Mouse (Mus musculus) induced T-regulatory cell, adult 2 months (primary cell): ENCODE measurements around the gene Caprin2.

ENCODE experiments used
- DNase-seq: peaks from one replicate; pipeline ENCODE4 v3.0.0-alpha.2; 2012; ENCODE audit warnings: low read depth

Caprin2 gene

GRCm38 (mm10) chr6:148838460-148838859 is 57.6 kb downstream of the Caprin2 start:
- DNase-seq, result no peak

- no peak for DNase-seq
Measured at GRCm38 (mm10) chr6:148831728-148832121, 64.3 kb downstream of the Caprin2 start.

- peak; percentile 91 for DNase-seq
Measured at GRCm38 (mm10) chr6:148830748-148831727, 65.0 kb downstream of the Caprin2 start, which contains the start of gene Ipo8. TSS of gene Ipo8 (minus strand) at chr6:148831467.

- no peak for DNase-seq
Measured at GRCm38 (mm10) chr6:148830355-148830747, 65.7 kb downstream of the Caprin2 start.

- DNase-seq, result peak; percentile 4
Measured at GRCm38 (mm10) chr6:148826119-148826518, 69.9 kb downstream of the Caprin2 start.

GRCm38 (mm10) chr6:148818624-148819343 is 77.3 kb downstream of the Caprin2 start:
- no peak for DNase-seq

- no peak for DNase-seq
Measured at GRCm38 (mm10) chr6:148816751-148817150, 79.3 kb downstream of the Caprin2 start.

GRCm38 (mm10) chr6:148811117-148811516 is 84.9 kb downstream of the Caprin2 start:
- no peak for DNase-seq

- DNase-seq, result no peak
Measured at GRCm38 (mm10) chr6:148799773-148800172, 96.3 kb downstream of the Caprin2 start.

GRCm38 (mm10) chr6:148795145-148795544 is 100.9 kb downstream of the Caprin2 start:
- no peak for DNase-seq
